Mouse (Mus musculus) hindbrain, embryonic 15.5 days (tissue): Measurements from ENCODE around the gene Pcdh7. TPM values are rescaled to one million over a fixed set of nuclear protein-coding genes. Genes with fewer than 3 reads are reported as not detected.
"Not testable (repeated sequence)": the region's sequence is repeated elsewhere in the genome, so short reads cannot be mapped to it uniquely, and the experiment has no call there.

Experiments
- ATAC-seq: fragments of 200-750 bp; cut with Nextera tagmentation; 2 replicates; pipeline ENCODE4 v1.8.0; 2017; ENCODE audit warnings: low read depth, moderate number of reproducible peaks, moderate TSS enrichment; ENCODE audit not compliant: low FRiP score
- H3K27ac ChIP-seq: fragments of 300-500 bp; sonication (generic); replicated peaks from 2 replicates; pipeline ENCODE4 v1.5.1; 2015; ENCODE audit warnings: mild to moderate bottlenecking, inconsistent platforms
- H3K27me3 ChIP-seq: fragments of 300-500 bp; sonication (generic); 2 replicates; pipeline ENCODE4 v1.6.1; 2015; ENCODE audit warnings: control low read depth, inconsistent platforms
- H3K36me3 ChIP-seq: fragments of 300-500 bp; sonication (generic); 2 replicates; pipeline ENCODE4 v1.6.1; 2015; ENCODE audit warnings: control low read depth, inconsistent platforms
- H3K4me1 ChIP-seq: fragments of 300-500 bp; sonication (generic); replicated peaks from 2 replicates; pipeline ENCODE4 v1.6.1; 2015; ENCODE audit warnings: control low read depth, inconsistent platforms
- H3K4me2 ChIP-seq: fragments of 300-500 bp; sonication (generic); 2 replicates; pipeline ENCODE4 v1.6.1; 2015; ENCODE audit warnings: moderate library complexity, mild to moderate bottlenecking, inconsistent platforms
- H3K4me3 ChIP-seq: fragments of 300-500 bp; sonication (generic); 2 replicates; pipeline ENCODE4 v1.5.1; 2015; ENCODE audit warnings: mild to moderate bottlenecking, inconsistent platforms
- H3K9ac ChIP-seq: fragments of 300-500 bp; sonication (generic); 2 replicates; pipeline ENCODE4 v1.6.1; 2015; ENCODE audit warnings: inconsistent platforms
- H3K9me3 ChIP-seq: fragments of 300-500 bp; sonication (generic); 2 replicates; pipeline ENCODE4 v1.6.1; 2016; ENCODE audit warnings: control low read depth, inconsistent platforms
- WGBS: fragments of 180-500 bp; shearing (Covaris S2); methylation state at CpG from one replicate; pipeline ENCODE4 v1.1.7; 2015; 5-methylcytosine and 5-hydroxymethylcytosine counted together
- polyA plus RNA-seq: library from polyadenylated mRNA; unstranded; fragments of >200 nt; fragmentation: Nextera tagmentation; extraction: Ambion mirVana; gene quantifications from 2 replicates; pipeline ENCODE4 v1.2.1, GENCODE M21; 2015

Pcdh7 gene
- polyA plus RNA-seq, 1 experiment from 2014 or later = 24.6 TPM

DNA sequence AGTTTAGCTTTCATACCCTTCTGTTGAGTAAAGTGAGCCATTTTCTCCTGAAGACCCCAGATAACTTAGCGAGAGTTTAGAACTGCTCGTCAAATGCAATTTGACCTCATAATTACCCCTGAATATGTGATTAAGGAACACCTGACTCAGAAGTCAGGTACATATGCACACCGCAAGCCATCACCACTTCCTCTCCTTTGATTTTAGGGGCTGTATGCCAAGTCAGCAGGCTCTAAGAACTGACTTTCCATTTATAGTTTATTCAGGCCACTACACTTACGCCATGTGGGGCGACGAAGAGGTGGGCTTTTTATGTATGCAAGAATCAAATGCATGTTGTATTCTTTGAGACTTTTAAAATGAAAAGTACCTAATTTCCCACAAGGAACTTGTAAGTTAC is 366.2 kb downstream of the Pcdh7 start:
- 86% methylated on average over 6 of the region's 6 CpGs for WGBS
- ATAC-seq = no peak
- H3K36me3 ChIP-seq = no peaks in the 10 kb centered on the region
- no peaks in the 10 kb centered on the region for H3K27me3 ChIP-seq
- no peaks in the 10 kb centered on the region for H3K4me1 ChIP-seq
- no peak overlapping the region for H3K27ac ChIP-seq
- no peaks in the 10 kb centered on the region for H3K9me3 ChIP-seq
- H3K4me3 ChIP-seq = no peak overlapping the region
- H3K9ac ChIP-seq = no peak overlapping the region
- H3K4me2 ChIP-seq = no peak overlapping the region

- H3K4me2 ChIP-seq = no peak overlapping the region
- WGBS = 57% methylated on average over 4 of the region's 4 CpGs
- no peak overlapping the region for H3K27ac ChIP-seq
- no peak overlapping the region for H3K4me3 ChIP-seq
- H3K9ac ChIP-seq = no peak overlapping the region
- no peak for ATAC-seq
- no peaks in the 10 kb centered on the region for H3K9me3 ChIP-seq
- no peaks in the 10 kb centered on the region for H3K36me3 ChIP-seq
- H3K4me1 ChIP-seq = no peaks in the 10 kb centered on the region
- no peaks in the 10 kb centered on the region for H3K27me3 ChIP-seq
Observed at GRCm38 (mm10) chr5:58108665-58109364, 391.0 kb downstream of the Pcdh7 start.

GRCm38 (mm10) chr5:58116096-58116495 is 398.3 kb downstream of the Pcdh7 start:
- Histone ChIP-seq H3K4me2 (no peak overlapping the region), H3K9me3 (no peaks in the 10 kb centered on the region), H3K36me3 (no peaks in the 10 kb centered on the region), H3K9ac (no peak overlapping the region), H3K27me3 (no peaks in the 10 kb centered on the region), H3K4me1 (no peaks in the 10 kb centered on the region), H3K27ac (no peak overlapping the region), H3K4me3 (no peak overlapping the region)
- no peak for ATAC-seq
- 67% methylated on average over 3 of the region's 3 CpGs for WGBS

DNA sequence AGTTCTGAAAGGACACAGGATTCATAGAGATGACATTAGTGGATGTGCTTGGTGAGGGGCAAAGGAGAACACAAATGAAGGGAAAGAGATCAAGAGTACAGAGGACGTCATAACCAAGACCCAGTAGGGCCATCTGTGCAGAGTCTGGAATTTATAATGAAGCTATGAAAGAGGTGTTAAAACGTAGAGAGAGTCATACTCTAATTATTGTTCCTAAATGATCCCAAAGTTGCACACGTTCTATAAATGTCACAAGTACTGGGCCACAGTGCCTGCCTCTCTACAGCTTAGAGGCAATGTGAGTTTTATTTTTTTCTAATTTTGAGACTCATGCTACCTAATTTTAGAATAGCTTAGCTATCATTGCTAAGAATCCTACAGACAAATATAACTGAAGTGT is 400.1 kb downstream of the Pcdh7 start:
- no peak overlapping the region for H3K4me2 ChIP-seq
- no peaks in the 10 kb centered on the region for H3K36me3 ChIP-seq
- ATAC-seq = no peak
- no peak overlapping the region for H3K9ac ChIP-seq
- H3K27ac ChIP-seq = no peak overlapping the region
- no peaks in the 10 kb centered on the region for H3K9me3 ChIP-seq
- H3K4me3 ChIP-seq = no peak overlapping the region
- H3K4me1 ChIP-seq = no peaks in the 10 kb centered on the region
- no peaks in the 10 kb centered on the region for H3K27me3 ChIP-seq
- WGBS = 62% methylated on average over 3 of the region's 3 CpGs

DNA sequence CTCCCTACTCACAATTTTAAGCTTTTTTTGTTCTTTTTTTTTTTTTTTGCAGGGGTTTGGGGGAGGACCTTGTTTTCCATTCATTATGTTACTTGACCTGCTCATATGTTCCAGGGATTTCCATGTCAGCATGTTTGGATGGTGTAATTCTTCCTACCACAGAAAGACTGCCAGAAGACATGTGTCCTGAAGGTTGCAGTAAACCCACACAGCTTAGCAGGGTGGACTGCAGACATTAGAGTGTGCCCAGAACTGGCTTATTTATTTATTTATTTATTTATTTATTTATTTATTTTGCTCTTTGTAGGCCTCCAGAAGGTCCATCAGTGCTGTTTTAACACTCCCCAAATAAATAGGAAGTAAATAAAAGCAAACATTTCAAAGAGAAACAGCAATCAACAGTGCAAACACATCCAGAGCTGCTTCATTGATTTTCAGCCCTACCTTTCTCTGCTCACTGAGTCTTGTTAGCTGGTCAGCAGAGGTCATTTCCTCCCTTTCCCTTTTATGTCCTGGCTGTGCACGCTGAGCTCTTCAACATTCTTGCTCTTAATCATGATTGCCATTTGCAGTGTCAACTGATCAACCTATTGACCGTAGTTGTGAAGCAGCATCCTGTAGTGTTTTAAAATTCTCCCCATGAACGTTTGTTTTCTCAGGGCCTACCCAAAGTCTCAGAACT is 401.3 kb downstream of the Pcdh7 start:
- H3K27ac ChIP-seq = no peak overlapping the region
- H3K27me3 ChIP-seq = no peaks in the 10 kb centered on the region
- H3K36me3 ChIP-seq = no peaks in the 10 kb centered on the region
- H3K9me3 ChIP-seq = no peaks in the 10 kb centered on the region
- H3K4me1 ChIP-seq = no peaks in the 10 kb centered on the region
- no peak for ATAC-seq
- no peak overlapping the region for H3K4me2 ChIP-seq
- no peak overlapping the region for H3K9ac ChIP-seq
- WGBS = 49% methylated on average over 3 of the region's 3 CpGs
- H3K4me3 ChIP-seq = no peak overlapping the region

DNA sequence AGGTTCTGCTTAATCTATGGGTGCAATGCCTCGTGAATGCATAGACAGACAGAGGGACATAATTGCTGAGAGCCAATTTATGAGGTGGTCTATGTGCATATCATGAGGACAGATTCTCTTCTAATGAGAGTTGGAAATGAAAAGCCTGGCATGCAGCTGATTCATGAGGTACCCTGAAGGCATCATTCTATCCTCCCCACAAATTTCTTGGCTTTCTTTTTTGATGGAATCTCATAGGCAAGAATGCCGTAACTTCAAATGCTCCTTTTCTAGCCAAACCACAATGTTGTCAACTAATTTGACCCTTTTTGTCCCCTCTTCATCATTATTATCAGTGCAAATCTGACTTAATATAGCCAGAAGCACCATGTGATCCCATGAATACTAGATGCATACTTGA is 426.1 kb downstream of the Pcdh7 start:
- no peaks in the 10 kb centered on the region for H3K36me3 ChIP-seq
- no peak overlapping the region for H3K4me3 ChIP-seq
- no peaks in the 10 kb centered on the region for H3K9me3 ChIP-seq
- no peaks in the 10 kb centered on the region for H3K4me1 ChIP-seq
- no peak for ATAC-seq
- H3K4me2 ChIP-seq = no peak overlapping the region
- no peak overlapping the region for H3K27ac ChIP-seq
- H3K9ac ChIP-seq = no peak overlapping the region
- no peaks in the 10 kb centered on the region for H3K27me3 ChIP-seq
- 81% methylated on average over 2 of the region's 2 CpGs for WGBS

DNA sequence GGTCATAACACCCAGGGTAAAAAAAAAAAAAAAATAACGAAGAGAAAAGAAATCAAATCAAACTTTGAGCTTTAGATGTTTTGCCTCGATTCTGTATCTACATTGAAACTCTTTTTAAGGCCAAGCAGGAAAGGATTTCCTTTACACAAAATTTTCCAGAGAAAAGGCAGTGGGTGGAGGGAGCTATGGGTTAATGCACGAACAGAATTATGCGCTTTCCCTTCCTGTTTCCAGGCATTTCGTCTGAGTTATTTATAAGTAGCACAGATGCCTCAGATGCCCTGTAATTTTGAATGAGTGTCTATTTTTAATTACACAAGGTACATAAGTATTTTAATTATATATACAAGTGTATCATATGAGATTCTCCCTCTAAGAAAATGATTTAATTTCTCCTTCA is 436.2 kb downstream of the Pcdh7 start:
- Histone ChIP-seq H3K9me3 (no peaks in the 10 kb centered on the region), H3K4me1 (no peaks in the 10 kb centered on the region), H3K4me3 (no peak overlapping the region), H3K9ac (no peak overlapping the region), H3K36me3 (no peaks in the 10 kb centered on the region), H3K27me3 (no peaks in the 10 kb centered on the region), H3K4me2 (no peak overlapping the region), H3K27ac (no peak overlapping the region)
- WGBS = 64% methylated on average over 5 of the region's 5 CpGs
- no peak for ATAC-seq

DNA sequence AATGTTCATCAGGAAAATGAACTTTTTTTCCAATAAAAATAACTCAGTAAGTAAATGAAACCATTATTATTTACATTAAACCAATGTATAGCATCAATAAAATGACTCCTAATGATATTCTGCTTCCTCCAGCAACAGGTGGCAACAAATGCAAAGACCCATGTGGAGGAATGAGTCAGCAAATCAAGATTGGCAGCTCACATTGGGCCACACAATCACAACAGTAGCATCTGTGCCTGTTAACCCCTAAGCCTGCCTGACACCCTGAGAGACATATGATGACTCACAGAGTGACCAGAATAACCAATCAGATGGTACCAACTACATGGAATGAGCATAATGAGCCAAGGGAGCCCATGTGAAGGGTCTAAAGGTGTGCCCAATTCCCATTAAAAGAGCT is 454.5 kb downstream of the Pcdh7 start:
- ATAC-seq = no peak
- Histone ChIP-seq H3K4me3 (no peak overlapping the region), H3K36me3 (no peaks in the 10 kb centered on the region), H3K9me3 (no peaks in the 10 kb centered on the region), H3K27me3 (no peaks in the 10 kb centered on the region), H3K4me2 (no peak overlapping the region), H3K9ac (no peak overlapping the region), H3K4me1 (no peaks in the 10 kb centered on the region), H3K27ac (no peak overlapping the region)

GRCm38 (mm10) chr5:58174335-58174734 is 456.6 kb downstream of the Pcdh7 start:
- H3K27ac ChIP-seq, H3K36me3 ChIP-seq, H3K4me3 ChIP-seq, H3K4me2 ChIP-seq, H3K4me1 ChIP-seq, H3K9me3 ChIP-seq, H3K27me3 ChIP-seq, H3K9ac ChIP-seq, ATAC-seq: not testable (repeated sequence)

GRCm38 (mm10) chr5:58175532-58175931 is 457.8 kb downstream of the Pcdh7 start:
- Histone ChIP-seq H3K27me3 (no peaks in the 10 kb centered on the region), H3K9me3 (no peaks in the 10 kb centered on the region), H3K27ac (no peak overlapping the region), H3K4me2 (no peak overlapping the region), H3K4me1 (no peaks in the 10 kb centered on the region), H3K9ac (no peak overlapping the region), H3K4me3 (no peak overlapping the region), H3K36me3 (no peaks in the 10 kb centered on the region)
- WGBS = 96% methylated on average over 3 of the region's 3 CpGs
- no peak for ATAC-seq
